9 mouse cellular contexts compared by ENCODE assay signal in the genomic region with DNA sequence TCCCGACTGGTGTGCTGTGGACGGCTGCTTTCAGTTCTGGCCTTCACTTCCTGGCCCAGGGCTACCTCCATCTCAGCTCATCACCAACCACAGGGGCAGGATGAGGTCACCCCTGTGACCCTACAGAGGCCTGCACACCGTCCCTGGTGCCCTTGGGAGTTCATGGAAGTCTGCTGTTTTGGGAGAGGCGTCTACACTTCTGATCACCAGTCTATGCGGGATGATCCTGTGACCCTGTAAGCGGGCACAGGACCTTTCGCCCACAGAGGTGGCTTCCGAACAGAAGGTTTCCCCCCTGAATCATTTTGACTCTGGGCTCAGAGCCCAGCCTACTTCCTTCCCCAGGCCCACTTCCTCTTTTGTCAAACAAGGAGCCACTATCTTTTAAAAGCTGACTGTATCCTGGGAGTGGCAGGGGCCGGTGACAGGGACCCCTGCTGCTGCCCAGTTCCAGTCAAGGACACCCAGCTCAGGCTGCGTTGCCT. TPM values are rescaled to one million over a fixed set of nuclear protein-coding genes. Genes with fewer than 3 reads are reported as not detected.
DNase-seq lines count a peak whose midpoint lies in the region; ATAC-seq and TF ChIP-seq lines count a peak whose summit lies in the region.
"Had no signal": no experiment of that assay in that cellular context is flagged by ENCODE, and none has a peak within 500 bp of the region (broad histone marks: within the 10 kb centered on the region; RNA-seq: fewer than 3 reads in every experiment).

No protein-coding gene starts in this region.

- intact Hi-C loops in heart, postnatal 36 days (cut with DNase I), result loop anchor here (5.0 kb wide), 1 partner anchor 119 kb away; a partner anchor contains a TSS

- H3K4me3 ChIP-seq in lung, adult 2 months (replicated peaks; ENCODE audit: extremely low read depth, low read depth, low read length), result no peak overlapping the region
- H3K4me3 ChIP-seq in hindbrain, embryonic 14.5 days (replicated peaks; ENCODE audit: low read length), result no peak overlapping the region
- H3K4me3 ChIP-seq in neural tube, embryonic 15.5 days (replicated peaks), result no peak overlapping the region
- H3K4me3 ChIP-seq: neural tube, embryonic 12.5 days had no signal

- H3K36me3 ChIP-seq in hindbrain, embryonic 14.5 days (replicated peaks; ENCODE audit: control insufficient read depth, insufficient read depth), result no peaks in the 10 kb centered on the region
- no peaks in the 10 kb centered on the region for H3K36me3 ChIP-seq in neural tube, embryonic 15.5 days
- H3K36me3 ChIP-seq: neural tube, embryonic 12.5 days had no signal

- no peak for TF ChIP-seq POLR2A in lung, adult 2 months (IDR thresholded peaks at IDR 0.05; ENCODE audit: borderline replicate concordance, extremely low read depth, low read depth, low read length)

- ATAC-seq in hindbrain, embryonic 14.5 days (ENCODE audit: low FRiP score), result no peak
- ATAC-seq in neural tube, embryonic 15.5 days (ENCODE audit: low FRiP score), result no peak

- H3K4me1 ChIP-seq in lung, adult 2 months (ENCODE audit: control insufficient read depth, insufficient read depth, low read length), result peaks cover 11% of the 10 kb centered on the region
- H3K4me1 ChIP-seq in hindbrain, embryonic 14.5 days (replicated peaks; ENCODE audit: control insufficient read depth, insufficient read depth, low read length), result no peaks in the 10 kb centered on the region
- no peaks in the 10 kb centered on the region for H3K4me1 ChIP-seq in neural tube, embryonic 15.5 days
- H3K4me1 ChIP-seq: neural tube, embryonic 12.5 days had no signal

- H3K4me2 ChIP-seq in hindbrain, embryonic 14.5 days (replicated peaks), result no peak overlapping the region
- no peak overlapping the region for H3K4me2 ChIP-seq in neural tube, embryonic 15.5 days
- H3K4me2 ChIP-seq: neural tube, embryonic 12.5 days had no signal

- H3K27me3 ChIP-seq in hindbrain, embryonic 14.5 days (ENCODE audit: control insufficient read depth, insufficient read depth, low read length), result no peaks in the 10 kb centered on the region
- no peaks in the 10 kb centered on the region for H3K27me3 ChIP-seq in neural tube, embryonic 15.5 days (replicated peaks)
- H3K27me3 ChIP-seq: neural tube, embryonic 12.5 days had no signal

- no peak overlapping the region for H3K9ac ChIP-seq in hindbrain, embryonic 14.5 days
- H3K9ac ChIP-seq in neural tube, embryonic 15.5 days (replicated peaks), result no peak overlapping the region
- H3K9ac ChIP-seq: neural tube, embryonic 12.5 days had no signal

- no peak overlapping the region for H3K27ac ChIP-seq in hindbrain, embryonic 14.5 days
- H3K27ac ChIP-seq in neural tube, embryonic 15.5 days (replicated peaks), result no peak overlapping the region
- H3K27ac ChIP-seq: neural tube, embryonic 12.5 days had no signal

- 28% methylated on average over 10 of the region's 10 CpGs for WGBS in lung, adult 2 months
- 70% methylated on average over 10 of the region's 10 CpGs for WGBS in hindbrain, embryonic 14.5 days
- WGBS in neural tube, embryonic 15.5 days, result 75% methylated on average over 10 of the region's 10 CpGs

- H3K9me3 ChIP-seq in hindbrain, embryonic 14.5 days (ENCODE audit: control insufficient read depth, low read length), result no peaks in the 10 kb centered on the region
- H3K9me3 ChIP-seq in neural tube, embryonic 15.5 days (replicated peaks), result no peaks in the 10 kb centered on the region
- H3K9me3 ChIP-seq: neural tube, embryonic 12.5 days had no signal

- peak; percentile 49 to 62 for DNase-seq in lung, adult 18-20 months
- DNase-seq in lung, adult 2 months, result no peak
- DNase-seq in heart, postnatal 36 days, result peak; percentile 40 to 46
- DNase-seq in lung, postnatal 4 days, result peak; percentile 64 to 65
- DNase-seq in hindbrain, embryonic 14.5 days (ENCODE audit: low spot score), result no peak
- no peak for DNase-seq in cerebellum, adult 11-12 months
- no peak for DNase-seq in urinary bladder, postnatal 10 days (ENCODE audit: low spot score)

- TF ChIP-seq CTCF in lung, adult 2 months (IDR thresholded peaks at IDR 0.05; ENCODE audit: insufficient read depth, low read length), result no peak

RNA-seq across cellular contexts. Expression of a gene that starts 10.1 kb away (rescaled TPM):
- polyA plus RNA-seq in lung, adult 2 months (2012; rRNA removed), result 0.90 and 2.5 TPM in 2 replicates
- total RNA-seq in heart, postnatal 36 days (2021), result under 1 TPM in 1 of 2 experiments, not detected in 1; 0.69 TPM
- polyA plus RNA-seq in hindbrain, embryonic 14.5 days (2014; fragmentation: Nextera tagmentation; extraction: Ambion mirVana), result 0.17 and 0.20 TPM in 2 replicates
- polyA plus RNA-seq in neural tube, embryonic 15.5 days (2015; fragmentation: Nextera tagmentation; extraction: Ambion mirVana), result 0.69 and 1.2 TPM in 2 replicates
- polyA plus RNA-seq: neural tube, embryonic 12.5 days had no signal

RNA-seq across cellular contexts. Expression of a gene that starts 16.6 kb away (rescaled TPM):
- 2.0 TPM in 1 of 2 replicates, not detected in the other for polyA plus RNA-seq in lung, adult 2 months (2012; rRNA removed)
- not detected for total RNA-seq in heart, postnatal 36 days (2021)
- not detected in 2 replicates for polyA plus RNA-seq in hindbrain, embryonic 14.5 days (2014; fragmentation: Nextera tagmentation; extraction: Ambion mirVana)
- polyA plus RNA-seq in neural tube, embryonic 15.5 days (2015; fragmentation: Nextera tagmentation; extraction: Ambion mirVana), result not detected in 2 replicates
- polyA plus RNA-seq: neural tube, embryonic 12.5 days had no signal

RNA-seq across cellular contexts. Expression of a gene that starts 19.4 kb away (rescaled TPM):
- 0.52 TPM in 1 of 2 replicates, not detected in the other for polyA plus RNA-seq in lung, adult 2 months (2012; rRNA removed)
- not detected for total RNA-seq in heart, postnatal 36 days (2021)
- 13.0 and 13.9 TPM in 2 replicates for polyA plus RNA-seq in hindbrain, embryonic 14.5 days (2014; fragmentation: Nextera tagmentation; extraction: Ambion mirVana)
- polyA plus RNA-seq in neural tube, embryonic 15.5 days (2015; fragmentation: Nextera tagmentation; extraction: Ambion mirVana), result 14.3 and 17.3 TPM in 2 replicates

RNA-seq across cellular contexts. Expression of a gene that starts 48.6 kb away (rescaled TPM):
- 38.7 and 71.2 TPM in 2 replicates for polyA plus RNA-seq in lung, adult 2 months (2012; rRNA removed)
- 1 to 10 TPM; 3.5 TPM for total RNA-seq in heart, postnatal 36 days (2021)
- 0.58 and 0.97 TPM in 2 replicates for polyA plus RNA-seq in hindbrain, embryonic 14.5 days (2014; fragmentation: Nextera tagmentation; extraction: Ambion mirVana)
- polyA plus RNA-seq in neural tube, embryonic 15.5 days (2015; fragmentation: Nextera tagmentation; extraction: Ambion mirVana), result 1.2 and 5.2 TPM in 2 replicates

RNA-seq across cellular contexts. Expression of a gene that starts 49.8 kb away (rescaled TPM):
- polyA plus RNA-seq in lung, adult 2 months (2012; rRNA removed), result 23.7 and 24.7 TPM in 2 replicates
- total RNA-seq in heart, postnatal 36 days (2021), result 10 to 100 TPM; 19.8 to 25.0 TPM
- polyA plus RNA-seq in hindbrain, embryonic 14.5 days (2014; fragmentation: Nextera tagmentation; extraction: Ambion mirVana), result 6.4 and 6.6 TPM in 2 replicates
- polyA plus RNA-seq in neural tube, embryonic 15.5 days (2015; fragmentation: Nextera tagmentation; extraction: Ambion mirVana), result 12.0 and 12.5 TPM in 2 replicates

Comparison
In these comparisons a context has a peak if more than half of its experiments do, and no peak if none do; other contexts are left out.
1. DNase-seq: peak in lung, adult 18-20 months (2 of 2), heart, postnatal 36 days (2 of 2) and lung, postnatal 4 days (2 of 2); none in lung, adult 2 months (single experiment), hindbrain, embryonic 14.5 days (single experiment), cerebellum, adult 11-12 months (single experiment) and urinary bladder, postnatal 10 days (single experiment).